Mouse (Mus musculus) lung, adult 2 months (tissue): ENCODE measurements at regions not wholly inside any gene's neighbourhood (a gene's known extent, or its start where the extent isn't known, plus 50 kb on each side); places are given as distances from the start of the nearest gene placed in this dataset.

Experiments
- CTCF ChIP-seq: fragments of 200-500 bp; IDR thresholded peaks from 2 replicates; pipeline ENCODE4 v1.5.1; 2011; ENCODE audit warnings: mild to moderate bottlenecking, low read length, control low read depth; ENCODE audit not compliant: insufficient read depth
- POLR2A ChIP-seq: fragments of 200-500 bp; IDR thresholded peaks from 2 replicates; pipeline ENCODE4 v1.6.1; 2011; ENCODE audit warnings: low read depth, mild to moderate bottlenecking, control low read depth, low read length, borderline replicate concordance; ENCODE audit errors: extremely low read depth

GRCm38 (mm10) chr1:144055476-144056213, 51.7 kb upstream of the Rgs2 start:
- no peak for TF ChIP-seq POLR2A
- TF ChIP-seq CTCF = no peak
